Mouse (Mus musculus) CH12.LX (cell line): Measurements from ENCODE around the gene Stox2.

Experiments
- CTCF ChIP-seq, 2 experiments: IDR thresholded peaks in 1 of 2; conservative IDR thresholded peaks in 1 of 2; 2 replicates each; pipeline ENCODE4 v1.5.1; 2011 to 2012; ENCODE audit warnings: low read depth in 2 of 2, low read length in 2 of 2, improper control_type of control experiment in 1 of 2, inconsistent platforms in 1 of 2, mild to moderate bottlenecking in 1 of 2, moderate library complexity in 1 of 2
- ETS1 ChIP-seq: conservative IDR thresholded peaks from 2 replicates; pipeline ENCODE4 v1.6.1; 2012; ENCODE audit warnings: low read depth, mild to moderate bottlenecking, inconsistent platforms, low read length, improper control_type of control experiment, moderate library complexity
- POLR2AphosphoS2 ChIP-seq: IDR thresholded peaks from 2 replicates; pipeline ENCODE4 v1.6.1; 2011; ENCODE audit warnings: low read depth, low read length, improper control_type of control experiment
- TCF12 ChIP-seq: IDR thresholded peaks from 2 replicates; pipeline ENCODE4 v1.6.1; 2014; ENCODE audit warnings: low read depth, mild to moderate bottlenecking, inconsistent platforms, low read length, improper control_type of control experiment

GRCm38 (mm10) chr8:47351914-47352701 is 94.1 kb downstream of the Stox2 start:
- no peak for TF ChIP-seq ETS1
- TF ChIP-seq POLR2AphosphoS2 = no peak
- TF ChIP-seq CTCF (conservative IDR thresholded peaks at IDR 0.05 in 1 of 2, IDR thresholded peaks at IDR 0.05 in 1 of 2; ENCODE audit: low read depth in 2 of 2, low read length in 2 of 2) = no peak
- TF ChIP-seq TCF12 = no peak
